Mouse (Mus musculus) gastrocnemius, adult 2 months (tissue): Measurements from ENCODE around the gene Tmem131. TPM values are rescaled to one million over a fixed set of nuclear protein-coding genes. Genes with fewer than 3 reads are reported as not detected.

Experiments
- DNase-seq: peaks from one replicate; pipeline ENCODE4 v3.0.0; 2022
- H3K27ac ChIP-seq: fragments of 200-600 bp; 2 replicates; pipeline ENCODE4 v1.8.1; 2022; ENCODE audit warnings: mild to moderate bottlenecking
- H3K4me3 ChIP-seq: fragments of 200-600 bp; 2 replicates; pipeline ENCODE4 v1.8.1; 2022; ENCODE audit warnings: mild to moderate bottlenecking, moderate library complexity
- CTCF ChIP-seq: fragments of 200-600 bp; IDR thresholded peaks from 2 replicates; pipeline ENCODE4 v1.8.1; 2022; ENCODE audit warnings: antibody characterized with exemption, mild to moderate bottlenecking, moderate library complexity
- intact Hi-C: fragments of 180-260 bp; cut with DNase I; formaldehyde crosslinking; loops from one replicate; pipeline ENCODE4 v1.15.1; 2025
- total RNA-seq, 2 experiments: library from RNA; stranded (reverse); gene quantifications; 2 replicates each; pipeline ENCODE4 v1.2.3; 2021

Tmem131 gene
- total RNA-seq, 2 experiments from 2014 or later, result 24.1 to 37.5 TPM

DNA sequence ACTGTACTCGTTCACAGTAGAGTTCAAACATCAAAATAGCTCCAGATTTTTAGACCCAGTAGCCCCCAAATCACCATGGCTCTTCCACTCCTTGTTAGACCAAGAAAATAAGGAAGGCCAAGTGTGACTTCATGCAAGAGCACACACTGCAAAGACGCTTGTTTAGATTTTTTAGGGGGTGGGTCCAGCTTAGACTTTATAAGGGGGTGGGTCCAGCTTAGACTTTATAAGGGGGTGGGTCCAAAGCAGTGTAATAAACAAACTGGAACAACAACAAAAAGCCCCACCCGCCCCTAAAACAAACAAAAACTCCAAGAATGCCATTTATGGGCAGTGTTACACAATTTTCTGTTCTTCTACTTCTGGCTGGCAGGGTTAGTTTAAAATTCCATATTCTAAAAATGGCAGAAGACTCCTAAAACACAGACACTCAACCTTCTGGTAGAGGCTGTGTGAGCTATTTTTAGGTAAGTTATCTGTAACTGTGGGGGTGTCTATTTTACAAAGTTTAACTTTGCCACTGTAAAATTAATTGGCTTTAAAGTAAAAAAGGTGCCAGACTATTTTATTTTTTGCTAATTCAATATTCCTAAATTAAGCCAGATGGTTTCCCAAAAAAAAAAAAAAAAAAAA lies 143.0 kb downstream of the Tmem131 start:
- intact Hi-C loops, result no loop called here
- no peak for DNase-seq
- Histone ChIP-seq H3K4me3 (no peak overlapping the region), H3K27ac (no peak overlapping the region)
- TF ChIP-seq CTCF, result no peak

- no peak for DNase-seq
- intact Hi-C loops, result no loop called here
- no peak for TF ChIP-seq CTCF
- Histone ChIP-seq H3K27ac (no peak overlapping the region), H3K4me3 (no peak overlapping the region)
Measured at GRCm38 (mm10) chr1:36797481-36797880, 146.0 kb downstream of the Tmem131 start.

DNA sequence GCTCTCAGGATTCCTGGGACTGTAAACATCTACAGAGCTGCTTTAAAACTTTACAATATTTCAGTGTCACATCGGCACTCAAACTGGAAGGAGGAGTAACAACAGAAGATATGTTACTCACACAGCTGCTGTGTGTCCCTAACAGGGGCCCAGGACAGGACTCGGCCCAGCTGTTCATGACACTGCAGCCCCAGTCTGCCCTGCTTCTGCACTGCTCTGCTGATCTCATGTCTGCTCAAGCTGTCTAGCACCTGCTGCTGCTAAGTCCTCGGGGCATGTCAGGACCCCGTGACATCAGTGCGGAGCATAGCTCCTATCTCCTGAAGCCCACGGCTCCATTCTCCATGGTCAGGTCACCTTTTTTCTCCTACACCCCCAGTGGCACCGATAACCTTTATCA lies 146.8 kb downstream of the Tmem131 start:
- intact Hi-C loops, result no loop called here
- no peak overlapping the region for H3K4me3 ChIP-seq
- no peak for DNase-seq
- no peak overlapping the region for H3K27ac ChIP-seq
- no peak for TF ChIP-seq CTCF

DNA sequence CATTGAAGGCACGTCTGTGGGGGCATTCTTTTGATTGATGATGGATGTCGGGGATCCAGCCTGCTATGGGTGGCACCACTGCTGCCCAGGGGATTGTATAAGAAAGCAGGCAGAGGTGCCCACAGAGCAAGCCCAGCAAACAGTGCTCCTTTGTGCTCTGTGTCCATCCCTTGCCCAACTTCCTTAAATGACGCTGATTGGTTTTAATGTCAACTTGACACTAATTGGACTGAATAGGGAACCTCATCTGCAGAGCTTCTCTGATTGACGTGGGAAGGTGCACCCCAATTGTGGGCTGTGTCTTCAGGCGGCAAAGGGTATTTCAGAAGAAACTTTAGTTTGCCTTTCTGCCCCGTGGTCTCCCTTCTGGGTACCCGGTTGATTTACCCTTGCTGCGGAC lies 154.1 kb downstream of the Tmem131 start:
- no peak for DNase-seq
- TF ChIP-seq CTCF, result no peak
- Histone ChIP-seq H3K27ac (no peak overlapping the region), H3K4me3 (no peak overlapping the region)
- intact Hi-C loops, result no loop called here

DNA sequence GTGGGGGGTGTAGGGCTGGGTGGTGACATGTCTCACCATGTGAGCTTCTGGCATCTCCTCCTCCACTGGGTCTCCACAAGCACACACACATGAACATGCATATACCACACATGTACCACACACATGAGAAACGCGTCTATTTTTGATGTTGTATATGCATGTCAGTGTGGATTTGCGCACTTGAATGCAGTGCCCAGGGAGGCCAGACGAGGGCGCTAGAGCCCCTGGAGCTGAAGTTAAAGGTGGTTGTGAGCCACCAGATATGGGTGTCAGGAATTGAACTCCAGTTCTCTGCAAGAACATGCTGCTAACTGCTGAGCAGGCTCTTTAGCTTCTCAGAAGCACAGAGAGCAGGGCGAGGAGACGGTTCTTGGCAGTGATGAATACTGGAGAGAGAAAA lies 157.1 kb downstream of the Tmem131 start:
- H3K4me3 ChIP-seq, result no peak overlapping the region
- TF ChIP-seq CTCF, result peak; percentile 25; the same call in 1 of the 2 replicates
- intact Hi-C loops, result no loop called here

DNA sequence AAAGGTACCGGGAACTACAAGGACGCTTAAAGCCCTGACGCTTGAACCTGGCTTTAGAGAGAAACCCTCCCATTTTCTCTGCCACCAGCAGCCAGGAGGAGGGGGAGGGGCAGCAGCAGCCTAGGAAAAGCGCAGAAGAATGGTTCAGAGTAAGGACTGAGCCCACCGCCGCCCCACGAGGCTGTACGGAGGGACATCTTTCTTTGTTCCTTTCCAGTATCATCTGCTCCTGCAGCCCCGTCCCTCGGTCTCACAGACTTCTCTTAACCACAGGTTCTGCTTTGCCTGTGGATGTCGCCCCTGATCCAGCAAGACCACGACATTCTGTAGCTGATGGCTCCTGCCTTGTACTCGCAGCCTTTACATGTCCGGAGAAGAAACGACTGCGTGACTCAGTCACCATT lies 158.2 kb downstream of the Tmem131 start:
- peak overlapping the region; percentile 68 for H3K4me3 ChIP-seq
- DNase-seq, result peak; percentile 25
- TF ChIP-seq CTCF, result no peak
- intact Hi-C loops, result loop anchor here (2.0 kb wide), 1 partner anchor 410 kb away; no protein-coding TSS in a partner anchor
- no peak overlapping the region for H3K27ac ChIP-seq

More for the DNA sequence above, 157.1 kb downstream of the Tmem131 start:
- no peak overlapping the region for H3K27ac ChIP-seq
- DNase-seq, result no peak

DNA sequence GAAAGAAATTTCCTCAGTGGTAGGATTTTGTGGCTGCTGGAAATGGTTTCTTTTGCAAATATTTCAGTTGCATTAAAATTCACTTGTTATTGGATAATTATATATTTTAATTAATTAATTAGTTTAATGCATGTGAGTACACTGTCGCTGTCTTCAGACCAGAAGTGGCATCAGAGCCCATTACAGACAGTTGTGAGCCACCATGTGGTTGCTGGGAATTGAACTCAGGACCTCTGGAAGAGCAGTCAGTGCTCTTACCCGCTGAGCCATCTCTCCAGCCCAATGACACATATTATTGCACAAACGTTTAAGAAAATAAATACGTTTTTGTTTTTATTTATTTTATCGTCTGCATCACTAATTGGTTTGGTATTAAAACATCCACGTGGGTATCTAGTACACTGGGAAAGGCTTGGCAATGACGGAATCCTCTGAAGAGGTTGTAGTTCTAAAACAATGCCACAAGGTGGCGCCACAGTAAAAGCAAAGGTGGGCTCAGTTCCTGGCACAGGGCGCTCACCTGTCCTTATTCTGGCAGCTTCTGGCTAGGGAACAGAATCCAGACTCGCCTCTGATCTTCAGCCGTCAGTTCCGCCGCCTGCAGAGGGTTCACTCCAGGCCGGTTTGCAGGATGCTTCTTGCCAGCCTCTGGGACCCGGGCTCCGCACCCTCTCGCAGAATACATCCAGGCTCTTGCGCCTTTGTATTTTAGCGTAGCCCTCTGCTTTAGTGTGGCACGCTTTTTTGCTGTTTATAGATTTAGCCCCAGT lies 158.9 kb downstream of the Tmem131 start:
- peak; percentile 85 for TF ChIP-seq CTCF
- Histone ChIP-seq H3K4me3 (peak overlapping the region; percentile 68), H3K27ac (no peak overlapping the region)
- intact Hi-C loops, result loop anchor here (2.0 to 5.0 kb wide), 2 partner anchors 348 to 410 kb away; no protein-coding TSS in a partner anchor
- peak; percentile 80 for DNase-seq

GRCm38 (mm10) chr1:36782476-36782875 lies 161.0 kb downstream of the Tmem131 start:
- TF ChIP-seq CTCF, result peak; percentile 16; the same call in 1 of the 2 replicates
- no peak overlapping the region for H3K27ac ChIP-seq
- DNase-seq, result peak; percentile 14
- H3K4me3 ChIP-seq, result no peak overlapping the region
- intact Hi-C loops, result loop anchor here (5.0 kb wide), 1 partner anchor 350 kb away; no protein-coding TSS in a partner anchor

DNA sequence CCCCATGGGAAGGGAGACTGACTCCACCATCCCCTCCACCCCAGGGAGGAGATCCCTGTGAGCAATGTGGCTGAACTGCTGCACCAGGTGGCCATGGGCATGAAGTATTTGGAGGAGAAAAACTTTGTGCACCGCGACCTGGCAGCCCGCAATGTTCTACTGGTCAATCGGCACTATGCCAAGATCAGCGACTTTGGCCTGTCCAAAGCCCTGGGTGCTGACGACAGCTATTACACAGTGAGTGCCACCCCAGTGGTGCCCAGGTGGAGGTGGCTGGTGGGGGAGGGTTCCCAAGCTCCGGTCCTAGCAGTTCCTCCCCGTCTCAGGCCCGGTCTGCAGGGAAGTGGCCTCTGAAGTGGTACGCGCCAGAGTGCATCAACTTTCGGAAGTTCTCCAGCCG lies 162.7 kb downstream of the Tmem131 start:
- no peak overlapping the region for H3K27ac ChIP-seq
- DNase-seq, result peak; percentile 26
- no peak overlapping the region for H3K4me3 ChIP-seq
- TF ChIP-seq CTCF, result no peak
- intact Hi-C loops, result loop anchor here (5.0 kb wide), 1 partner anchor 352 kb away; no protein-coding TSS in a partner anchor

DNA sequence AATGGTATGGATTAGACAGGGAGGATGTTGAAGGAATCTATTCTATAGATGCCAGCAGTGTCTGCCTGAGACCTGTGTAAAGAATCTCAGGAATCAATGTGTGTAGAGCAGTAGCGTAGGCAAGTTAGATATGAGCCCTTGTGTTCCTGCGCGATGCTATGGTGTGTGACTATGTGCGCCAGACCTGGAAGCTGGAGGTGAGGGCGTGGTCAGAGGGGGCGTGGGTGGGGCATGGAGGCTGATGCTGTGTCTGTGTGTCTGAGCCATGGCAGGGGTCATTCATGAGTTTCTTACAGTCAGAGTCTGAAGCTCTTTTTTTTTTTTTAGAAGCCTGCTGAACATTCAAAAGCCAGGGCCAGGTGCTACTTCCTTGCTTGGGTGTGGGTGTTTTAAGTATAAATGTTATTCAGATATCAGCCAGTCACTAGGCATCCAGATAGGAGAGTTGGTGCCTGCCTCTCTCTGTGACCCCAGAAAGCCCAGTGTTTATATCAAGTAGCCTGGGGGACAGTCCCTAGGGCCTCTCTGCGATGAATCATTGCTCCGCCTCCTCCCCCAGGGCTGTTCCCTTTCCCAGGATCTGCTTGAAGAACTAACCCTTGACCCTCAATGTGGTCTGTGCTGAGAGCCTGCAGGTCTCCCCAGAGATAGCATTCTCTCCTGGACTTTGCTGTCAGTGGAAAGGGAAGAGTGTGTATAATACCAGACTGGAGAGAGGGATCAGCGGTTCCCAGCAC lies 171.1 kb downstream of the Tmem131 start:
- no peak for TF ChIP-seq CTCF
- no peak overlapping the region for H3K4me3 ChIP-seq
- no peak overlapping the region for H3K27ac ChIP-seq
- intact Hi-C loops, result no loop called here
- DNase-seq, result no peak

DNA sequence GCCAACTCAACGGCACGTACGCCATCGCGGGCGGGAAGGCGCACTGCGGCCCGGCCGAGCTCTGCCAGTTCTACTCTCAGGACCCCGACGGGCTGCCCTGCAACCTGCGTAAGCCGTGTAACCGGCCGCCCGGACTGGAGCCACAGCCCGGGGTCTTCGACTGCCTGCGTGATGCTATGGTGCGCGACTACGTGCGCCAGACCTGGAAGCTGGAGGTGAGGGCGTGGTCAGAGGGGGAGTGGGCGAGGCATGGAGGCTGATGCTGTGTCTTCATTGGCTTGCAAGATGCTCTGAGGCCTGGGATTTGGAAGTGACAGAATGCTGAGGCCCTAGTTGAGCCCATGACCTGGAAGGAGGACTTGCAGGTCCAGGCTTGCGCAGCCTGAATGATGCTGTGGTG lies 172.5 kb downstream of the Tmem131 start:
- DNase-seq, result no peak
- no peak for TF ChIP-seq CTCF
- Histone ChIP-seq H3K27ac (no peak overlapping the region), H3K4me3 (no peak overlapping the region; the same call in 1 of the 2 replicates)
- intact Hi-C loops, result no loop called here

GRCm38 (mm10) chr1:36769951-36770350 lies 173.5 kb downstream of the Tmem131 start:
- Histone ChIP-seq H3K4me3 (no peak overlapping the region), H3K27ac (no peak overlapping the region)
- no peak for DNase-seq
- no peak for TF ChIP-seq CTCF
- intact Hi-C loops, result no loop called here

- TF ChIP-seq CTCF, result no peak
- intact Hi-C loops, result no loop called here
- Histone ChIP-seq H3K4me3 (no peak overlapping the region), H3K27ac (no peak overlapping the region)
- DNase-seq, result no peak
Measured at GRCm38 (mm10) chr1:36768786-36769185, 174.7 kb downstream of the Tmem131 start.
